Mouse (Mus musculus) erythroblast, embryonic 14.5 days (primary cell): ENCODE results near the gene Abhd14b.

Experiments used
- GATA1 ChIP-seq: IDR thresholded peaks from 2 replicates; pipeline ENCODE4 v1.6.1; 2012; ENCODE audit warnings: low read length, inconsistent platforms, mixed read lengths
- TAL1 ChIP-seq: IDR thresholded peaks from 3 replicates; pipeline ENCODE4 v1.6.1; 2012; ENCODE audit warnings: low read length, inconsistent platforms, mixed read lengths

DNA sequence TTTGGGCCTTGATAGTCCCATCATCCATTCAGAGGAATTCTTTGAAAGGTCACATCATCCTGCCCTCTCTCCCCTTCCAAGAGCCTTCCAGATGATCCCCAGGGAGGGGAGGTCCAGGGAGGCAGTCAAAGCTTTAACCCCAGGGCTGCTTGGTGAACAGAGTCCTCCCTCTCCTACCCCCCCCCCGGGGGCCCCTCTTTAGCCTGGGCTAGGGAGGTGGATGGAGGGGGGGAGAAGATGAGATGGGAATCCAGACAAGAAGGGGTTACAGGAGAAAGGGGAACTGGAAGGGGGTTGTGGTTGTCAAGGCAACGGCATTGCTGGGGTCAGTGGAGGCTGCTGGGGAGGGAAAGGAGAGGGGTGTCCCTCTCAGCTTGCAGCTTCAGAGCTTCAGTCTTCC is 26.7 kb upstream of the Abhd14b start:
- TF ChIP-seq GATA1, result no peak
- TF ChIP-seq TAL1, result no peak
